Mouse (Mus musculus): ENCODE data around the gene Polr2b. TPM values are rescaled to one million over a fixed set of nuclear protein-coding genes. Genes with fewer than 3 reads are reported as not detected.
A peak's percentile ranks its signal among the peaks of the same experiment; 100 is the strongest.

The Polr2b gene
- 10 to 100 TPM; 22.1 to 23.4 TPM for total RNA-seq (2021)
- long read RNA-seq, experiment 1, full-length matches to known transcripts, result 26 of 34 reads
- long read RNA-seq, experiment 1, partial matches to known transcripts, result 3 of 34 reads
- long read RNA-seq, experiment 1, other reads (novel, unspliced or antisense), result 5 of 34 reads
- long read RNA-seq, experiment 2, full-length matches to known transcripts, result 38 of 45 reads
- long read RNA-seq, experiment 2, partial matches to known transcripts, result 2 of 45 reads
- long read RNA-seq, experiment 2, other reads (novel, unspliced or antisense), result 5 of 45 reads

- peak; percentile 98 for DNase-seq
- intact Hi-C loops (cut with DNase I; ENCODE audit: low total_unique reads), result no loop called here
These were observed at the start of gene Polr2b, which contains the start of gene Noa1 for GRCm38 (mm10) chr5:77309924-77310772. Gene Polr2b (plus strand): TSS chr5:77310147. Gene Noa1 (minus strand): TSS chr5:77310084.

DNA sequence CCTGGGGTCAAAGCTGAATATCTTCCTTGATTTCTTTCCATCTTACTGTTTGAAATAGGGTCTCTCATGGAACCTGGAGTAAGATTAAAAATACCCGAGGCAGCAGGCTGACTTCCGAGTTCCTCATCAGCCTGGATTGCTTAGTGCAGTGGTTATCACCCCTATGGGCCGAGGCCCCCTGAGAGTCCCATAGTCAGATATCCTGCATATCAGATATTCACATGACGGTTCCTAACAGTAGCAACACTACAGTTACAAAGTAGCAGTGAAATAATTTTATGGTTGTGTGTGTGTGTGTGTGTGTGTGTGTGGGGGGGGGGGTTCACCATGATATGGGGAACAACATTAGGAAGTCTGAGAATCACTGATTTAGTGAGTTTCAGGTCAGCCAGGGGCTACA is 48.8 kb upstream of the Polr2b start:
- DNase-seq, result no peak
- intact Hi-C loops (cut with DNase I; ENCODE audit: low total_unique reads), result no loop called here

DNA sequence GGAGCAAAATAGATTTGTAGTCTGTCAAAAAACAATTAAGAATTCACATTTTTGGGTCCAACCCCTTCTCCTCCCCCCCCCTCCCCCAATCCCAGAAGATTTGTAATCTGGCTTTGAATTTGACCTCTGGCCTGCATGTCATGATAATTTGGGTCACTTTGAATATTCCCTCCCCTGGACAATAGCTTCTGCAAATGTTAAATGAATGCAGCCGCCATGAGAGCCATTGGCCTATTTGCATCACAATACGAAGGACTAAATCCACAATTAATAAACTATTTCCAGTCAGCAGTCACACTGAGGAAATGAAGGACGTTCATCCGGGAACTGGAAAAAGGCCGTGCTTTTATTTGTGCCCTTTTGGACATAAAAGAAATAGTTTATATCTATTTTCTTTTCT is 47.8 kb upstream of the Polr2b start:
- no peak for DNase-seq
- intact Hi-C loops (cut with DNase I; ENCODE audit: low total_unique reads), result no loop called here

GRCm38 (mm10) chr5:77265081-77265670 is 44.8 kb upstream of the Polr2b start, which contains the start of gene Rest:
Gene Rest (plus strand): TSS chr5:77265491.
- intact Hi-C loops (cut with DNase I; ENCODE audit: low total_unique reads), result no loop called here
- peak; percentile 80 for DNase-seq

- intact Hi-C loops (cut with DNase I; ENCODE audit: low total_unique reads), result no loop called here
- DNase-seq, result peak; percentile 77
These were observed 44.3 kb upstream of the Polr2b start for GRCm38 (mm10) chr5:77265671-77266065.

- DNase-seq, result peak; percentile 59
- intact Hi-C loops (cut with DNase I; ENCODE audit: low total_unique reads), result no loop called here
These were observed 43.7 kb upstream of the Polr2b start for GRCm38 (mm10) chr5:77266066-77266885.

GRCm38 (mm10) chr5:77266886-77267401 is 43.0 kb upstream of the Polr2b start:
- no peak for DNase-seq
- intact Hi-C loops (cut with DNase I; ENCODE audit: low total_unique reads), result no loop called here

DNA sequence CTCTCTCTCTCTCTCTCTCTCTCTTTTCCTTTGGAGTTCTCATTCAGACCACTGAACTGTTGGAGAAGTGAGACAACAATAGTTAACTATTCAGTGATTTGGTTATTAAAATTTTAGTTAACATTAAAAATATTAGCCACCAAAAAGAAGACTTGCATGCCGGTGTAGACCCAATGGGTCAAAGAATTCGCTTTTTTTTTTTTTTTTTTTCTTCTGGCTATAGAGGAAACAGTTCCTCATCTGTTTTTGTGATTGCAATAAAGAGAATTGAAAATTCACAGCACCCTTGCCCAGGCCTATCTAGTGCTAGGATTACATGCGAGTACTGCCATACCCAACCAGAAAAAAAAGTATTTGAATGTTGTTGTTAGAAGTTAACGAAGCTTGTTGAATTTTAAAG is 42.5 kb upstream of the Polr2b start:
- DNase-seq, result no peak
- intact Hi-C loops (cut with DNase I; ENCODE audit: low total_unique reads), result no loop called here

- intact Hi-C loops (cut with DNase I; ENCODE audit: low total_unique reads), result no loop called here
- no peak for DNase-seq
These were observed 41.9 kb upstream of the Polr2b start for GRCm38 (mm10) chr5:77267957-77268624.

- intact Hi-C loops (cut with DNase I; ENCODE audit: low total_unique reads), result no loop called here
- DNase-seq, result no peak
These were observed 40.5 kb upstream of the Polr2b start for GRCm38 (mm10) chr5:77269399-77269798.

DNA sequence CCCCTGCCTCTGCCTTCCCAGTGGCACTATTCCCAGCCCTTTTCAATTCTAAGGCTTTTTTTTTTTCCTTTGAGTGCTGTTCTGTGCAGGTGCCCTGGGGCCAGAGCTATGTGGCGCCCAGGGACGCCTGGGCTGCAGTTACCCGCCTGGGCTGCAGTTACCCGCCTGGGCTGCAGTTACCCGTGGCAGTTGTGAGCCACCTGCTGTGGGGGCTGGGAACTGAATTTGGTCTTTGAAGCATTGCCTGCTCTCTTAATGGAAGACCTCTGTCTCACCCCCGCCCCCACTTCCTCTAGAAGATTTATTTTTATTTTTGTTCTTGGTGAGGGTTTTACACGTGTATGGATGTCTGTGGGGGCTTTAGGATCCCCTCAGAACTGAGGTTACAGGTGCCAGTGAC is 36.8 kb upstream of the Polr2b start:
- no peak for DNase-seq
- intact Hi-C loops (cut with DNase I; ENCODE audit: low total_unique reads), result no loop called here

DNA sequence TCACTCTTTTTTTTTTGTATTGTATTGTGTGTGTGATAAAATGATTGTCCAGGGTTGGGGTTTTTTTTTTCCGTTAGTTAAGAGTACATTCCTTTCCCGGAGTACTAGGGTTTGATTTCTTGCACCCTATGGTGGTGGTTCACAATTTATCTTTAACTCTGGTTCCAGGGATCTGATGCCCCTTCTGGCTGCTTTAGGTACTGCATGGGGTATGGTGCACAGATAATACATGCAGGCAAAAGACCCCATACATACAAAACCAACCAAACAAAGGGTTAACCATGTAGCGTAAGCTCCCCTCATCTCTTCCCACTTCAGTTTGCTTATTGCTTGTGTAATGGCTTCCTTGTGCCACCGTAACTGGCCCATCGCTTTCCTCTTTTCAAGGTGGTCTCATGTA is 34.0 kb upstream of the Polr2b start:
- no peak for DNase-seq
- intact Hi-C loops (cut with DNase I; ENCODE audit: low total_unique reads), result no loop called here

DNA sequence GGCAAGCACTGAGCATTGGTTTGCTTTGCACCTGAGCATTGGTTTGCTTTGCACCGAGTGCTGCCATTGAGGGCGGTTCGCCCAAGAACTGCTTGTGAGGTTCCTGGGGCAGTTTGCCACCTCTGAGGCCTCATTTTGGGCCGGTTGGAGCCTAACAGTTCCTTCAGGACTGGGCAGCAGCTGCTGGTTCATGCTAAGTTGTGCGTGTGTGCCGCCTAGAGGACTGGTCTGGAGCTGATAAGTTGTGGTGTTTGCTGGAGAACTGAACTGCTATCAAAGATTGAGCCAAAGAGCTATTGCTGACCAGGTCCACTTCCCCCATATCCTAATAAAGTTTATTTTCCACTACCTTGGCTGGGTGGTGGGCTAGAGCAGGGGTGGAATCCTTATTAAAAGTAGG is 32.7 kb upstream of the Polr2b start:
- intact Hi-C loops (cut with DNase I; ENCODE audit: low total_unique reads), result no loop called here
- no peak for DNase-seq

DNA sequence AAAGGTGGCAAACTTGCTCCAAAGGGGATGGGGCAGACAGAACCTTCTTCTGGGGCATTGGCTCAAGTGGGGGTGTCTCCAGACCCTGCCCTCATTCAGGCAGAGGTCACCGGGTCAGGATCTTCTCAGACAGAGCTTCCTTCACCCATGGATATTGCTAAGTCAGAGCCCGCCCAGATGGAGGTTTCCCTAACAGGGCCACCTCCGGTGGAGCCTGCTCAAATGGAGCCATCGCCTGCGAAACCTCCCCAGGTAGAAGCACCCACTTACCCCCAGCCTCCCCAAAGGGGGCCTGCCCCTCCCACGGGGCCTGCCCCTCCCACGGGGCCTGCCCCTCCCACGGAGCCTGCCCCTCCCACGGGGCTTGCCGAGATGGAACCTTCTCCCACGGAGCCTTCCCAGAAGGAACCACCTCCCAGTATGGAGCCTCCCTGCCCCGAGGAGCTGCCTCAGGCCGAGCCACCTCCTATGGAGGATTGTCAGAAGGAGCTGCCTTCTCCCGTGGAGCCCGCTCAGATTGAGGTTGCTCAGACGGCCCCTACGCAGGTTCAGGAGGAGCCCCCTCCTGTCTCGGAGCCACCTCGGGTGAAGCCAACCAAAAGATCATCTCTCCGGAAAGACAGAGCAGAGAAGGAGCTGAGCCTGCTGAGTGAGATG is 28.3 kb upstream of the Polr2b start:
- DNase-seq, result no peak
- intact Hi-C loops (cut with DNase I; ENCODE audit: low total_unique reads), result no loop called here

GRCm38 (mm10) chr5:77282242-77282641 is 27.7 kb upstream of the Polr2b start:
- intact Hi-C loops (cut with DNase I; ENCODE audit: low total_unique reads), result no loop called here
- no peak for DNase-seq

GRCm38 (mm10) chr5:77285685-77286084 is 24.3 kb upstream of the Polr2b start:
- DNase-seq, result no peak
- intact Hi-C loops (cut with DNase I; ENCODE audit: low total_unique reads), result no loop called here

GRCm38 (mm10) chr5:77286904-77287303 is 23.0 kb upstream of the Polr2b start:
- intact Hi-C loops (cut with DNase I; ENCODE audit: low total_unique reads), result no loop called here
- no peak for DNase-seq

GRCm38 (mm10) chr5:77287901-77288300 is 22.0 kb upstream of the Polr2b start:
- intact Hi-C loops (cut with DNase I; ENCODE audit: low total_unique reads), result no loop called here
- DNase-seq, result no peak

Data from gastrocnemius, postnatal 14 days (tissue).